ENCODE assay signal across 8 mouse cellular contexts in genomic region chr16:12076270-12076669, GRCm38 (mm10).
DNase-seq lines count a peak whose midpoint lies in the region.

No protein-coding gene starts in this region.

- 61% methylated on average over 3 of the region's 3 CpGs for WGBS in heart, embryonic 10.5 days

- H3K4me1 ChIP-seq in heart, embryonic 10.5 days = 0 out of 2 replicates have a peak, but pooled peaks cover 5% of the 10 kb centered on the region

- DNase-seq in heart, postnatal 4 days = peak; percentile 24
- no peak for DNase-seq in heart, embryonic 10.5 days (ENCODE audit: low spot score)
- peak; percentile 19 for DNase-seq in 3T3-L1 (ENCODE audit: low read depth, low spot score)
- peak; percentile 67 for DNase-seq in brain, adult 2 months (ENCODE audit: low read depth, low spot score)
- DNase-seq in lung, postnatal 10 days = peak; percentile 32
- DNase-seq in yolk sac, embryonic 10.5 days (ENCODE audit: low spot score) = no peak
- DNase-seq in spleen, postnatal 10 days (ENCODE audit: low spot score in 2 of 2) = no peak
- no peak for DNase-seq in c-Kit-positive CD71-positive TER-119-positive erythroid progenitor cells, embryonic 14.5 days (ENCODE audit: low spot score)

- no peaks in the 10 kb centered on the region for H3K27me3 ChIP-seq in heart, embryonic 10.5 days (ENCODE audit: insufficient read depth, poor library complexity, severe bottlenecking)

- H3K27ac ChIP-seq in heart, embryonic 10.5 days = no peak overlapping the region

- H3K4me3 ChIP-seq in heart, embryonic 10.5 days = no peak overlapping the region

- H3K9me3 ChIP-seq in heart, embryonic 10.5 days = no peaks in the 10 kb centered on the region

- H3K36me3 ChIP-seq in heart, embryonic 10.5 days = no peaks in the 10 kb centered on the region

Comparison
In these comparisons a context has a peak if more than half of its experiments do, and no peak if none do; other contexts are left out.
1. DNase-seq: peak in heart, postnatal 4 days (single experiment), 3T3-L1 (single experiment), brain, adult 2 months (single experiment) and lung, postnatal 10 days (single experiment); none in heart, embryonic 10.5 days (single experiment), yolk sac, embryonic 10.5 days (single experiment), spleen, postnatal 10 days (0 of 2) and c-Kit-positive CD71-positive TER-119-positive erythroid progenitor cells, embryonic 14.5 days (single experiment).